Mouse (Mus musculus): ENCODE measurements around the gene Gm31371. TPM values are rescaled to one million over a fixed set of nuclear protein-coding genes. Genes with fewer than 3 reads are reported as not detected.

Gm31371 gene
- polyA plus RNA-seq (2012; rRNA removed; ENCODE audit: low replicate concordance) = 0.07 and 0.23 TPM in 2 replicates

GRCm38 (mm10) chr8:19903092-19903491, at the start of gene Gm31371:
TSS of gene Gm31371 (plus strand) at chr8:19903392.

Other genes starting within 250 kb of the Gm31371 start
- gene 4930467E23Rik, start 173.8 kb upstream of the Gm31371 start, polyA plus RNA-seq (2012; rRNA removed; ENCODE audit: low replicate concordance) = not detected in 2 replicates